In the genomic region with DNA sequence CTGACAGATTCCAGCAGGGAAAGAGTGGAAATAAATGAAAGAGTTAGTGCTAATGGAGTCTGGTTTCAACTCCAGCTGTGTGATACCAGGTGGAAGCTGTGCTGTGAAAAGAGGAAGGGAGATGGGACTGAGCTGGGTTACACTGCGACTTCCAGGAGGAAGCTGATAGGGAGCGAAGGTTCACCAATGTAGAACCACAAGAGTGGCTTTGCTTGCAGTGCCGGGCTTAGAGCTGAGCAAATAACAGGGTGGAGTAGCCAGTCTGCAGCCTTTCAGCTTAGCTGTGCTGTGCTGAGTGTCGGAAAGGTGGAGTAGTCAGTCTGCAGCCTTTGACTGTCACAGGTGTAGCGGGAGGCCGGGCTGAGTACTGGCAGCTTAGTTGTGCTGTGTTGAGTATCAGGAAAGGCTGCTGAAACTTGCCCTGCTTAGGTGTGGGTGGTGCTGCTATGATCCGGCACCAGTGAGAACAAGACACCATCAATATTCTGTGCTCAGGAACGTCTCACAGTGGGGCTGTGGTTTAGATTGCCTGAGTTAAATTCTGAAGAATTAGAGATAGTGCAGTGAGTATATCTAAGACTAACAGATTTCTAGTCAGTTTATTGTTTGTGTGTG, we compare ENCODE assay signal across 21 mouse cellular contexts.
DNase-seq lines count a peak whose midpoint lies in the region; ATAC-seq lines count a peak whose summit lies in the region.
"Had no signal": no experiment of that assay in that cellular context is flagged by ENCODE, and none has a peak within 500 bp of the region (broad histone marks: within the 10 kb centered on the region; RNA-seq: fewer than 3 reads in every experiment).

No protein-coding gene starts in this region.

- H3K36me3 ChIP-seq in hindbrain, embryonic 15.5 days = no peaks in the 10 kb centered on the region
- no peaks in the 10 kb centered on the region for H3K36me3 ChIP-seq in hindbrain, embryonic 11.5 days (ENCODE audit: control insufficient read depth, insufficient read depth, low read length)
- H3K36me3 ChIP-seq in stomach, embryonic 16.5 days (ENCODE audit: control insufficient read depth, insufficient read depth, low read length) = no peaks in the 10 kb centered on the region
- H3K36me3 ChIP-seq: embryonic facial prominence, embryonic 12.5 days; embryonic facial prominence, embryonic 15.5 days; hindbrain, embryonic 10.5 days had no signal

- H3K27me3 ChIP-seq in hindbrain, embryonic 15.5 days = no peaks in the 10 kb centered on the region
- no peaks in the 10 kb centered on the region for H3K27me3 ChIP-seq in hindbrain, embryonic 11.5 days (ENCODE audit: control insufficient read depth, insufficient read depth, low read length)
- H3K27me3 ChIP-seq in stomach, embryonic 16.5 days (ENCODE audit: control insufficient read depth, insufficient read depth, low read length) = no peaks in the 10 kb centered on the region
- H3K27me3 ChIP-seq: embryonic facial prominence, embryonic 12.5 days; embryonic facial prominence, embryonic 15.5 days had no signal

- no peak overlapping the region for H3K4me2 ChIP-seq in hindbrain, embryonic 15.5 days
- no peak overlapping the region for H3K4me2 ChIP-seq in hindbrain, embryonic 11.5 days (replicated peaks; ENCODE audit: low read depth, low read length)
- no peak overlapping the region for H3K4me2 ChIP-seq in stomach, embryonic 16.5 days (ENCODE audit: low read depth, low read length)
- H3K4me2 ChIP-seq: embryonic facial prominence, embryonic 12.5 days; embryonic facial prominence, embryonic 15.5 days; heart, embryonic 11.5 days; hindbrain, embryonic 14.5 days had no signal

- no peaks in the 10 kb centered on the region for H3K9me3 ChIP-seq in hindbrain, embryonic 15.5 days
- H3K9me3 ChIP-seq in hindbrain, embryonic 11.5 days (ENCODE audit: control insufficient read depth, low read length) = no peaks in the 10 kb centered on the region
- no peaks in the 10 kb centered on the region for H3K9me3 ChIP-seq in stomach, embryonic 16.5 days (replicated peaks; ENCODE audit: control insufficient read depth, low read length)
- H3K9me3 ChIP-seq: embryonic facial prominence, embryonic 12.5 days; embryonic facial prominence, embryonic 15.5 days; hindbrain, embryonic 10.5 days had no signal

- no peaks in the 10 kb centered on the region for H3K4me1 ChIP-seq in hindbrain, embryonic 15.5 days (replicated peaks)
- H3K4me1 ChIP-seq in hindbrain, embryonic 11.5 days (replicated peaks; ENCODE audit: control insufficient read depth, insufficient read depth, low read length) = no peaks in the 10 kb centered on the region
- no peaks in the 10 kb centered on the region for H3K4me1 ChIP-seq in stomach, embryonic 16.5 days (ENCODE audit: control insufficient read depth, insufficient read depth, low read length)
- H3K4me1 ChIP-seq: embryonic facial prominence, embryonic 12.5 days; embryonic facial prominence, embryonic 15.5 days; hindbrain, embryonic 10.5 days had no signal

- WGBS in hindbrain, embryonic 15.5 days = 81% methylated on average over 8 of the region's 8 CpGs
- 74% methylated on average over 8 of the region's 8 CpGs for WGBS in hindbrain, embryonic 11.5 days
- WGBS in stomach, embryonic 16.5 days = 47% methylated on average over 8 of the region's 8 CpGs

- no peak overlapping the region for H3K4me3 ChIP-seq in hindbrain, embryonic 15.5 days
- no peak overlapping the region for H3K4me3 ChIP-seq in hindbrain, embryonic 11.5 days (ENCODE audit: low read depth, low read length)
- H3K4me3 ChIP-seq in stomach, embryonic 16.5 days (replicated peaks; ENCODE audit: low read length) = no peak overlapping the region
- H3K4me3 ChIP-seq: embryonic facial prominence, embryonic 12.5 days; embryonic facial prominence, embryonic 15.5 days; hindbrain, embryonic 10.5 days had no signal

- ATAC-seq in hindbrain, embryonic 15.5 days (ENCODE audit: low FRiP score, low read depth) = peak; percentile 28; the same call in 1 of the 2 replicates
- no peak for ATAC-seq in hindbrain, embryonic 11.5 days (ENCODE audit: low FRiP score)
- ATAC-seq in common myeloid progenitor, adult 5-6 weeks (replicated peaks; ENCODE audit: low read depth, poor library complexity, severe bottlenecking) = peak; percentile 62
- peak; percentile 58; the same call in 1 of the 2 replicates for ATAC-seq in stomach, embryonic 16.5 days (ENCODE audit: insufficient read depth, low FRiP score)
- ATAC-seq: forebrain, embryonic 14.5 days; forebrain, postnatal 0 days; intestine, postnatal 0 days had no signal

- no peak overlapping the region for H3K9ac ChIP-seq in hindbrain, embryonic 15.5 days
- no peak overlapping the region for H3K9ac ChIP-seq in hindbrain, embryonic 11.5 days (ENCODE audit: low read depth, low read length)
- no peak overlapping the region for H3K9ac ChIP-seq in stomach, embryonic 16.5 days (ENCODE audit: low read length)
- H3K9ac ChIP-seq: embryonic facial prominence, embryonic 12.5 days; embryonic facial prominence, embryonic 15.5 days; forebrain, postnatal 0 days; hindbrain, embryonic 14.5 days had no signal

- no peak for DNase-seq in hindbrain, embryonic 11.5 days (ENCODE audit: low spot score)
- DNase-seq in ZHBTc4 (ENCODE audit: low read depth, low spot score) = peak; percentile 20
- DNase-seq in B cell, adult 2 months = no peak
- DNase-seq in adrenal gland, postnatal 10 days = no peak
- DNase-seq: adrenal gland, postnatal 14 days; cerebellum, adult 18-20 months; cerebellum, adult 9-10 months; cerebellum, postnatal 14 days; forebrain, postnatal 0 days; gastrocnemius, postnatal 14 days; heart, adult 11 months had no signal

- no peak overlapping the region for H3K27ac ChIP-seq in hindbrain, embryonic 15.5 days (replicated peaks)
- no peak overlapping the region for H3K27ac ChIP-seq in hindbrain, embryonic 11.5 days (ENCODE audit: low read depth, low read length)
- no peak overlapping the region for H3K27ac ChIP-seq in stomach, embryonic 16.5 days (ENCODE audit: low read length)
- H3K27ac ChIP-seq: embryonic facial prominence, embryonic 12.5 days; embryonic facial prominence, embryonic 15.5 days; hindbrain, embryonic 10.5 days; hindbrain, embryonic 14.5 days had no signal
